Mouse (Mus musculus): ENCODE data around the gene Bptf.

DNA sequence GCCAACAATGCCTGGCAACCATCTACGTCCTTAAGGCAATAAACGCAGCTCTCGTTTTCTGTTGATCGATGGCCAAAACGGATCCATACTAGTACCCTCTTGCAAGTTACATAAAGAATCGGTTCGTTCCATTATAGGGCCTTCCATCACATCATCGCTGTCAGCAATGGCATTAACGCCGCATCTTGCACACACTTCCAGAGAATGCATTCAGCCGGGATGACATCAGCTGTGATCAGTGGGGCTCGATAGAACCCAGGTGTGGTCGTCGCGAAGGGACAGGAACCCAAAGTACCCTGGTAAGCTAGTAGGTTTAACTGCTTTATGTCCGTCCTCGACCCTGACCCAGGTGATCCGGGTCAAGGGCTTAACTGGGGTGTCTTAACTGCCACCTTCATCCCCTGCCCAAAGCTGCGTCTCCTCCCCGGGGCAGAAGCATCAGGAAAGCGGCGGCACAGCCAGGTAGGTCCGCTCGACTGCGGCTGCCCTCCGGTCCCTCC is 133.2 kb downstream of the Bptf start:
- TF ChIP-seq CTCF (IDR thresholded peaks at IDR 0.05; ENCODE audit: insufficient read depth, low read depth, low read length) (no peak), POLR2A (IDR thresholded peaks at IDR 0.05; ENCODE audit: insufficient read depth, low read depth, low read length) (no peak)

All from olfactory bulb, adult 2 months (tissue).